Mouse (Mus musculus) testis, adult 2 months (tissue): ENCODE data around the gene Cfap299.

Experiments used
- CTCF ChIP-seq: fragments of 200-500 bp; IDR thresholded peaks from 2 replicates; pipeline ENCODE4 v1.5.1; 2012; ENCODE audit warnings: low read depth, mild to moderate bottlenecking, inconsistent platforms, low read length, moderate library complexity; ENCODE audit not compliant: control insufficient read depth, insufficient read depth, insufficient replicate concordance
- POLR2A ChIP-seq: fragments of 200-500 bp; IDR thresholded peaks from 2 replicates; pipeline ENCODE4 v1.6.1; 2012; ENCODE audit warnings: low read depth, mild to moderate bottlenecking, inconsistent platforms, low read length, moderate library complexity; ENCODE audit not compliant: control insufficient read depth

DNA sequence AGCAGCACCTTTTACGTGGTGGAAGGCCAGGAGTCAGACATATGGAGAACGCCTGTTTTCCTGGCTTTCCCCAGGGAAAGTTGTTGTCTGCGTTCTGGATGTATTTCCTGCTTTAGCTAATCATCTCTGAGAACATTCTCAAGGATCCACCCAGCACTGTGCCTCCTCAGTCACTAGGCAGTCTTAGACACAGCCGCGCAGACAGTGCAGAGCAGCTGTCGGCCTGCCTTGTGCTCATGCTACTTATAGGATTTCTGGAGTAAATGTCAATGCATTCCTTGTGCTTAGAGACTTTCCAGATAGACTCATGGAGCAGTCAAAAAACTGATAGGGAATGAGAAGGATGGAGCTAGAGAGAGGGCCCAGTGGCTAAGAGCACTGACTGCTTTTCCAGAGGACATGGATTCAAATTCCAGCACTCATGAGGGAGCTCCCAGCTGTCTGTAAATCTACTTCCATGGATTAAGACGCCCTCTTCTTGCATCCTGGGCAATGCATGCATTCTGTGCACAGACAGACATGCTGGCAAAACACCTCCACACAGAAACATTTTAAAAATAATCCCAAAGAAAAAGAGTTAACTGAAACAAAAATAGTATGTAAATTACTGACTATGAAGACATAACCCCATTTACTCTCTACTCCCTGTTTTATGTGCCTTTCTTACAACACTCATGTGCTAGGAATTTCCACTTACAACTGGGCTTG lies 193.3 kb downstream of the Cfap299 start:
- TF ChIP-seq CTCF (no peak), POLR2A (no peak)
